Mouse (Mus musculus) kidney, embryonic 16.5 days (tissue): ENCODE measurements around the gene Prrt1. TPM values are rescaled to one million over a fixed set of nuclear protein-coding genes. Genes with fewer than 3 reads are reported as not detected.
A peak's percentile ranks its signal among the peaks of the same experiment; 100 is the strongest.

ENCODE experiments used
- ATAC-seq: fragments of 200-750 bp; cut with Nextera tagmentation; 2 replicates; pipeline ENCODE4 v1.8.0; 2017; ENCODE audit warnings: moderate TSS enrichment; ENCODE audit not compliant: low FRiP score, low TSS enrichment
- H3K27ac ChIP-seq: fragments of 300-500 bp; sonication (generic); 2 replicates; pipeline ENCODE4 v1.5.1; 2014; ENCODE audit warnings: low read length
- H3K27me3 ChIP-seq: fragments of 300-500 bp; sonication (generic); 2 replicates; pipeline ENCODE4 v1.6.1; 2014; ENCODE audit warnings: low read length, control low read depth, mixed read lengths; ENCODE audit not compliant: insufficient read depth
- H3K36me3 ChIP-seq: fragments of 300-500 bp; sonication (generic); 2 replicates; pipeline ENCODE4 v1.6.1; 2014; ENCODE audit warnings: low read length, control low read depth, mixed read lengths; ENCODE audit not compliant: insufficient read depth
- H3K4me1 ChIP-seq: fragments of 300-500 bp; sonication (generic); 2 replicates; pipeline ENCODE4 v1.6.1; 2014; ENCODE audit warnings: low read length, control low read depth, mixed read lengths; ENCODE audit not compliant: insufficient read depth
- H3K4me2 ChIP-seq: fragments of 300-500 bp; sonication (generic); replicated peaks from 2 replicates; pipeline ENCODE4 v1.6.1; 2014; ENCODE audit warnings: low read depth, low read length
- H3K4me3 ChIP-seq: fragments of 300-500 bp; sonication (generic); 2 replicates; pipeline ENCODE4 v1.5.1; 2014; ENCODE audit warnings: mild to moderate bottlenecking, low read length
- H3K9ac ChIP-seq: fragments of 300-500 bp; sonication (generic); replicated peaks from 2 replicates; pipeline ENCODE4 v1.6.1; 2014; ENCODE audit warnings: low read length
- H3K9me3 ChIP-seq: fragments of 300-500 bp; sonication (generic); 2 replicates; pipeline ENCODE4 v1.6.1; 2016; ENCODE audit warnings: low read length, control low read depth
- WGBS: fragments of 180-500 bp; shearing (Covaris S2); extraction: QIAGEN DNeasy Blood & Tissue Kit; methylation state at CpG from one replicate; pipeline ENCODE4 v1.1.7; 2014; 5-methylcytosine and 5-hydroxymethylcytosine counted together
- polyA plus RNA-seq: library from polyadenylated mRNA; unstranded; fragments of >200 nt; fragmentation: Nextera tagmentation; extraction: Ambion mirVana; gene quantifications from 2 replicates; pipeline ENCODE4 v1.2.1, GENCODE M21; 2015

Prrt1 gene
- polyA plus RNA-seq, 1 experiment from 2014 or later, result 0.29 TPM

DNA sequence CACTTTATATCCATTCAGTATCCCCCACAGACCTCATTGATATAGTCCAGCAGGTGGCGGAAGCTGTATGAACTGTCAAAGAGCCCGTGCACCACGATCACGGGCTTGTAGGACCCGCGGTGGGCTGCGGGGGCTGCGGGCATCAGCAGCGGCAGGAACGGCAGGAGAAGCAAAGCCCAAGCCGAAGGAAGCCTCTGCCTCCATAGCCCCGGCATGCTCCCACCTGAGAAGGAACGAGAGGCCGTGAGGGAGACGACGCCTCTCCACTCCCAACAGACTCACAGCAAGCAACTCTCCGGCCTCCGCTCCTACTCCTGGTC is 2.6 kb upstream of the Prrt1 start:
- Histone ChIP-seq H3K4me1 (peaks cover 50% of the 10 kb centered on the region), H3K36me3 (peaks cover 18% of the 10 kb centered on the region; the same call in 1 of the 2 replicates), H3K4me2 (peak overlapping the region; percentile 87), H3K27me3 (peaks cover 22% of the 10 kb centered on the region), H3K27ac (peak overlapping the region; percentile 98), H3K9me3 (no peaks in the 10 kb centered on the region), H3K9ac (peak overlapping the region; percentile 87), H3K4me3 (peak overlapping the region; percentile 84)
- peak; percentile 29 for ATAC-seq
- under 1% methylated on average over 18 of the region's 18 CpGs for WGBS

GRCm38 (mm10) chr17:34627093-34627942 is 2.0 kb upstream of the Prrt1 start:
- Histone ChIP-seq H3K4me1 (peaks cover 54% of the 10 kb centered on the region), H3K4me3 (peak overlapping the region; percentile 84), H3K27me3 (peaks cover 26% of the 10 kb centered on the region), H3K9me3 (no peaks in the 10 kb centered on the region), H3K4me2 (peak overlapping the region; percentile 87), H3K27ac (peak overlapping the region; percentile 98), H3K36me3 (0 out of 2 replicates have a peak, but pooled peaks cover 15% of the 10 kb centered on the region), H3K9ac (peak overlapping the region; percentile 87)
- ATAC-seq, result peak; percentile 85
- under 1% methylated on average over 38 of the region's 45 CpGs for WGBS

- 3% methylated on average over 29 of the region's 29 CpGs for whole genome bisulfite sequencing
- peaks cover 54% of the 10 kb centered on the region for H3K4me1 ChIP-seq
- no peaks in the 10 kb centered on the region for H3K9me3 ChIP-seq
- ATAC-seq, result peak; percentile 8
- peaks cover 26% of the 10 kb centered on the region for H3K27me3 ChIP-seq
- peak within 1 kb of the TSS; percentile 84 for H3K4me3 ChIP-seq
- H3K9ac ChIP-seq, result peak within 1 kb of the TSS; percentile 87
- peak within 1 kb of the TSS; percentile 98 for H3K27ac ChIP-seq
- H3K36me3 ChIP-seq, result 0 out of 2 replicates have a peak, but pooled peaks cover 15% of the 10 kb centered on the region
- peak within 1 kb of the TSS; percentile 87 for H3K4me2 ChIP-seq
Observed at GRCm38 (mm10) chr17:34627943-34628643, 1.2 kb upstream of the Prrt1 start, which contains the start of gene Ppt2. Ppt2 (minus strand) TSS chr17:34628510.

DNA sequence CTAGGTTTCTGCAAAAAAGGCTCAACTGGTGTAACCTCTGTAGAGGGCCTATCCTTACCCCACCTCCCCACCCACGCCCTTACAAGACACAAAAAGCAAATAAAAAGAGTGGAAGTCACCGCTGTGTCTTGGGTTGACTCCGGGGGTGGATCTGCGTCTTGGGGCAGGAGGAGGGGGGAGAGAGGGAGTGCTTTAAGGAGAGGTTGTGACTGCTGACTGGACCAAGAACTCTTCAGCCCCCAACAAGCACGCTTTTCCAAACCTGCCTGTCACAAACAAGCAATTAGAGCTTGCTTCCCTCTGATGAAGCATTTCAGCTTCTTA is 727 bp upstream of the Prrt1 start:
- 25% methylated on average over 5 of the region's 5 CpGs for WGBS
- Histone ChIP-seq H3K4me3 (peak overlapping the region; percentile 84), H3K27me3 (peaks cover 26% of the 10 kb centered on the region), H3K4me2 (peak overlapping the region; percentile 87), H3K9ac (peak overlapping the region; percentile 87), H3K36me3 (0 out of 2 replicates have a peak, but pooled peaks cover 11% of the 10 kb centered on the region), H3K9me3 (no peaks in the 10 kb centered on the region), H3K27ac (peak overlapping the region; percentile 98), H3K4me1 (peaks cover 54% of the 10 kb centered on the region)
- no peak for ATAC-seq

- H3K9me3 ChIP-seq, result no peaks in the 10 kb centered on the region
- no peak overlapping the region for H3K27ac ChIP-seq
- H3K9ac ChIP-seq, result no peak overlapping the region
- 17% methylated on average over 12 of the region's 12 CpGs for WGBS
- H3K27me3 ChIP-seq, result peaks cover 26% of the 10 kb centered on the region
- H3K4me2 ChIP-seq, result peak overlapping the region; percentile 87
- ATAC-seq, result no peak
- peak overlapping the region; percentile 12; the same call in 1 of the 2 replicates for H3K4me3 ChIP-seq
- 0 out of 2 replicates have a peak, but pooled peaks cover 6% of the 10 kb centered on the region for H3K36me3 ChIP-seq
- peaks cover 54% of the 10 kb centered on the region for H3K4me1 ChIP-seq
Observed at GRCm38 (mm10) chr17:34629796-34630603, 667 bp downstream of the Prrt1 start.

GRCm38 (mm10) chr17:34630761-34631301 is 1.5 kb downstream of the Prrt1 start:
- 2% methylated on average over 44 of the region's 48 CpGs for WGBS
- H3K9me3 ChIP-seq, result no peaks in the 10 kb centered on the region
- no peaks in the 10 kb centered on the region for H3K36me3 ChIP-seq
- peaks cover 51% of the 10 kb centered on the region for H3K4me1 ChIP-seq
- peak overlapping the region; percentile 53; the same call in 1 of the 2 replicates for H3K9ac ChIP-seq
- no peak for ATAC-seq
- no peak overlapping the region for H3K27ac ChIP-seq
- H3K4me3 ChIP-seq, result peak overlapping the region; percentile 36
- peaks cover 26% of the 10 kb centered on the region for H3K27me3 ChIP-seq
- H3K4me2 ChIP-seq, result peak overlapping the region; percentile 56

DNA sequence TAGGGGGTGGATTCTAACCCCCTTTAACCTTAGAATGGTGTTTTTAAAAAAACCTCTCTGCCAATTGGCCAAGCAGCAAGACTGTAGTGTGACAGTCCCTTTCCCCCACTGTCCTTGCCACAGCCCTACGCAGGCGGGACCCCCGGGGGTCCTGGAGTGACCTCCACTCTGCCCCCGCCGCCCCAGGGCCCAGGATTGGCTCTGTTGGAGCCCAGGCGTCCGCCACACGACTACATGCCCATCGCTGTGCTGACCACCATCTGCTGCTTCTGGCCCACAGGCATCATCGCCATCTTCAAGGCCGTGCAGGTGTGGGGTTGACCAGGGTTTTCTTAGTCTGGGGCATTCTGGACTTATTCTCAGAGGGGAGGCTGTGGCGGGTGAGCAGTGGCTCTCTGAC is 2.3 kb downstream of the Prrt1 start:
- no peak for ATAC-seq
- H3K9me3 ChIP-seq, result no peaks in the 10 kb centered on the region
- peaks cover 43% of the 10 kb centered on the region for H3K4me1 ChIP-seq
- no peak overlapping the region for H3K27ac ChIP-seq
- WGBS, result 8% methylated on average over 12 of the region's 12 CpGs
- H3K4me3 ChIP-seq, result peak overlapping the region; percentile 46
- peak overlapping the region; percentile 54; the same call in 1 of the 2 replicates for H3K9ac ChIP-seq
- peaks cover 26% of the 10 kb centered on the region for H3K27me3 ChIP-seq
- H3K4me2 ChIP-seq, result peak overlapping the region; percentile 82
- no peaks in the 10 kb centered on the region for H3K36me3 ChIP-seq

DNA sequence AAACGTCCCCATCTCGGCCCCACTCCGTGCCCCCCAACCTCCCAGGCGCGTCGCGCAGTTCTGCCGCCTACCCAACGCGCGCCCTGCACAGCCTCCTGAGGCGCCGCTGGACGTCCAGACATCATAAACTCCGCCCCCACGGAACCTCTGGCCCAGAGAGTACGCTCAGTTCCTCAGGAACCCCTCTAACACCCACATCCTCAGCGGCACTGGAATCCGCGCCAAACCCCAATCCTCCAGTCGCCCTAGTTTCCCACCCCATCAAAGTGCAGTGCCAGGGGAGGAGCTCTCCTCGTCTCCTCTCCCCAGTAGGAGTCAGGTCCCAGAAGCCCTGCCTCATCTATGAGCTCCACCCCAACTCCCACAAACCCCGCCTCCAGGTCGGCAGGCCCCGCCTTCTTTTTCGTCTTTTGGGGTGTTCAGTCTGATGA is 2.9 kb downstream of the Prrt1 start:
- H3K4me3 ChIP-seq, result peak overlapping the region; percentile 46
- H3K27me3 ChIP-seq, result peaks cover 26% of the 10 kb centered on the region
- H3K4me2 ChIP-seq, result peak overlapping the region; percentile 82
- peak overlapping the region; percentile 28; the same call in 1 of the 2 replicates for H3K27ac ChIP-seq
- WGBS, result under 1% methylated on average over 26 of the region's 26 CpGs
- peak; percentile 36 for ATAC-seq
- H3K9me3 ChIP-seq, result no peaks in the 10 kb centered on the region
- H3K36me3 ChIP-seq, result no peaks in the 10 kb centered on the region
- peaks cover 43% of the 10 kb centered on the region for H3K4me1 ChIP-seq
- H3K9ac ChIP-seq, result peak overlapping the region; percentile 54

- Histone ChIP-seq H3K4me3 (no peak overlapping the region), H3K4me1 (peaks cover 16% of the 10 kb centered on the region), H3K9me3 (no peaks in the 10 kb centered on the region), H3K27ac (no peak overlapping the region), H3K4me2 (no peak overlapping the region), H3K9ac (no peak overlapping the region), H3K27me3 (peaks cover 14% of the 10 kb centered on the region), H3K36me3 (no peaks in the 10 kb centered on the region)
- ATAC-seq, result no peak
- WGBS, result 80% methylated on average over 2 of the region's 2 CpGs
Observed at GRCm38 (mm10) chr17:34635671-34636070, 6.3 kb downstream of the Prrt1 start.
